Mouse (Mus musculus) C2C12 (cell line): ENCODE results near the gene Nadk.

Source experiments
- CEBPB ChIP-seq: IDR thresholded peaks from one replicate; pipeline ENCODE4 v1.6.1; 2011; ENCODE audit warnings: low read depth, mild to moderate bottlenecking, control low read depth, moderate library complexity
- CTCF ChIP-seq: IDR thresholded peaks from one replicate; pipeline ENCODE4 v1.5.1; 2011; ENCODE audit not compliant: control insufficient read depth, insufficient read depth, insufficient read length
- MAX ChIP-seq: IDR thresholded peaks from one replicate; pipeline ENCODE4 v1.6.1; 2011; ENCODE audit warnings: mild to moderate bottlenecking, control low read depth
- MYOD1 ChIP-seq: IDR thresholded peaks from one replicate; pipeline ENCODE4 v1.6.1; 2011; ENCODE audit warnings: low read depth; ENCODE audit not compliant: control insufficient read depth, insufficient read length
- MYOG ChIP-seq: IDR thresholded peaks from one replicate; pipeline ENCODE4 v1.6.1; 2011; ENCODE audit not compliant: control insufficient read depth, insufficient read length; ENCODE audit errors: extremely low read depth
- USF1 ChIP-seq: IDR thresholded peaks from one replicate; pipeline ENCODE4 v1.6.1; 2011; ENCODE audit warnings: low read depth, mild to moderate bottlenecking, control low read depth, moderate library complexity

GRCm38 (mm10) chr4:155578336-155579125, 16.4 kb downstream of the Nadk start:
- TF ChIP-seq CTCF (no peak), MYOD1 (no peak), USF1 (no peak), MYOG (no peak), MAX (no peak), CEBPB (no peak)
